Mouse (Mus musculus) bone marrow, adult 2 months (tissue): ENCODE results near the gene Cmpk2.

Experiments
- CTCF ChIP-seq: fragments of 200-500 bp; IDR thresholded peaks from 2 replicates; pipeline ENCODE4 v1.5.1; 2011; ENCODE audit warnings: low read length, control low read depth; ENCODE audit not compliant: control insufficient read depth, insufficient read depth
- POLR2A ChIP-seq: fragments of 200-500 bp; IDR thresholded peaks from 2 replicates; pipeline ENCODE4 v1.6.1; 2011; ENCODE audit warnings: low read depth, mild to moderate bottlenecking, control low read depth, low read length, borderline replicate concordance; ENCODE audit not compliant: control insufficient read depth

GRCm38 (mm10) chr12:26465600-26465999 lies 3.4 kb upstream of the Cmpk2 start:
- TF ChIP-seq CTCF (no peak), POLR2A (no peak)
